Mouse (Mus musculus): Measurements from ENCODE around the gene Usp35. TPM values are rescaled to one million over a fixed set of nuclear protein-coding genes. Genes with fewer than 3 reads are reported as not detected.

The Usp35 gene
- polyA plus RNA-seq, 1 experiment = 1.6 TPM

- Histone ChIP-seq H3K4me2 (ENCODE audit: low read depth) (no peak overlapping the region), H3K4me3 (no peak overlapping the region), H3K36me3 (ENCODE audit: control insufficient read depth, insufficient read depth) (no peaks in the 10 kb centered on the region), H3ac (ENCODE audit: control insufficient read depth, insufficient read length) (no peak overlapping the region), H3K27me3 (ENCODE audit: control insufficient read depth, insufficient read depth, insufficient read length) (no peaks in the 10 kb centered on the region), H3K79me2 (ENCODE audit: control insufficient read depth, insufficient read depth) (no peaks in the 10 kb centered on the region)
- TF ChIP-seq TCF12 (IDR thresholded peaks at IDR 0.05; ENCODE audit: insufficient read depth, poor library complexity, severe bottlenecking) (no peak), POLR2A (IDR thresholded peaks at IDR 0.05; ENCODE audit: insufficient read length, low read depth) (no peak), MYOG (IDR thresholded peaks at IDR 0.05; ENCODE audit: control insufficient read depth in 1 of 3, insufficient read depth in 1 of 3, insufficient read length in 2 of 3, low read depth in 2 of 3) (no peak), MAX (IDR thresholded peaks at IDR 0.05; ENCODE audit: low read depth) (no peak), TCF3 (IDR thresholded peaks at IDR 0.05; ENCODE audit: insufficient read length, low read depth) (no peak), MYOD1 (IDR thresholded peaks at IDR 0.05; ENCODE audit: control insufficient read depth in 1 of 3, insufficient read length in 2 of 3, low read depth in 2 of 3) (no peak), USF1 (IDR thresholded peaks at IDR 0.05; ENCODE audit: low read depth) (no peak), CEBPB (IDR thresholded peaks at IDR 0.05; ENCODE audit: insufficient read depth, poor library complexity, severe bottlenecking) (no peak), SRF (IDR thresholded peaks at IDR 0.05; ENCODE audit: control insufficient read depth, insufficient read length, low read depth) (no peak), E2F4 (IDR thresholded peaks at IDR 0.05; ENCODE audit: insufficient read depth) (no peak), REST (IDR thresholded peaks at IDR 0.05; ENCODE audit: insufficient read depth, insufficient read length) (no peak), POLR2AphosphoS2 (IDR thresholded peaks at IDR 0.05; ENCODE audit: insufficient read length, low read depth) (no peak)
Observed at GRCm38 (mm10) chr7:97358347-97358746, 26.5 kb upstream of the Usp35 start.

GRCm38 (mm10) chr7:97357840-97358239, 26.0 kb upstream of the Usp35 start:
- no peak overlapping the region for H3ac ChIP-seq (ENCODE audit: control insufficient read depth, insufficient read length)
- no peaks in the 10 kb centered on the region for H3K36me3 ChIP-seq (ENCODE audit: control insufficient read depth, insufficient read depth)
- no peaks in the 10 kb centered on the region for H3K79me2 ChIP-seq (ENCODE audit: control insufficient read depth, insufficient read depth)
- H3K4me3 ChIP-seq = no peak overlapping the region
- H3K27me3 ChIP-seq (ENCODE audit: control insufficient read depth, insufficient read depth, insufficient read length) = no peaks in the 10 kb centered on the region
- no peak overlapping the region for H3K4me2 ChIP-seq (ENCODE audit: low read depth)
- TF ChIP-seq POLR2A (IDR thresholded peaks at IDR 0.05; ENCODE audit: insufficient read length, low read depth) = no peak
- TF ChIP-seq CEBPB (IDR thresholded peaks at IDR 0.05; ENCODE audit: insufficient read depth, poor library complexity, severe bottlenecking) = no peak
- no peak for TF ChIP-seq REST (IDR thresholded peaks at IDR 0.05; ENCODE audit: insufficient read depth, insufficient read length)
- no peak for TF ChIP-seq E2F4 (IDR thresholded peaks at IDR 0.05; ENCODE audit: insufficient read depth)
- no peak for TF ChIP-seq TCF12 (IDR thresholded peaks at IDR 0.05; ENCODE audit: insufficient read depth, poor library complexity, severe bottlenecking)
- TF ChIP-seq USF1 (IDR thresholded peaks at IDR 0.05; ENCODE audit: low read depth) = no peak
- no peak for TF ChIP-seq MAX (IDR thresholded peaks at IDR 0.05; ENCODE audit: low read depth)
- TF ChIP-seq MYOG (IDR thresholded peaks at IDR 0.05; ENCODE audit: control insufficient read depth in 1 of 3, insufficient read depth in 1 of 3, insufficient read length in 2 of 3, low read depth in 2 of 3) = no peak
- no peak for TF ChIP-seq SRF (IDR thresholded peaks at IDR 0.05; ENCODE audit: control insufficient read depth, insufficient read length, low read depth)
- TF ChIP-seq TCF3 (IDR thresholded peaks at IDR 0.05; ENCODE audit: insufficient read length, low read depth) = no peak
- TF ChIP-seq POLR2AphosphoS2 (IDR thresholded peaks at IDR 0.05; ENCODE audit: insufficient read length, low read depth) = no peak
- no peak for TF ChIP-seq MYOD1 (IDR thresholded peaks at IDR 0.05; ENCODE audit: control insufficient read depth in 1 of 3, insufficient read length in 2 of 3, low read depth in 2 of 3)

DNA sequence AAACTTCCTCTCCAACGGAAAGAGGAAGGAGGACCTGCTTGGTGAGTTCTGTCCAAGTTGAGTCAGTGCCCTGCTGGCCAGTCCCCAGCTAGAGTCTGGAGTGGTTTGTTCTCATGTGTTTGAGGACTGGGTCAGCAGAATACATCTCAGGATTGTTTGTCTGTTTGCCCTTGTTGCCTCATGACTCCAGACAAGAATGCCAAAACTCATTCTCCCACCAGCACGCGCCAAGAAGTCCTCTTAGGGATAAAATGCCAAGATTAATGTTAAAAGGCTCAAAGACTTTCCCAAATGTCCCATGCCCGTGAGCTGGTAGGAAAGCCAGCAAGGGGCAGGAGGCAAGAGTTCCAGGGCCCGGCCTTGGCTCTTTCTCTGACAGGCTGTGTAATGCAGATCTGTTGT, 25.1 kb upstream of the Usp35 start:
- H3K36me3 ChIP-seq (ENCODE audit: control insufficient read depth, insufficient read depth) = no peaks in the 10 kb centered on the region
- H3ac ChIP-seq (ENCODE audit: control insufficient read depth, insufficient read length) = no peak overlapping the region
- H3K79me2 ChIP-seq (ENCODE audit: control insufficient read depth, insufficient read depth) = no peaks in the 10 kb centered on the region
- no peaks in the 10 kb centered on the region for H3K27me3 ChIP-seq (ENCODE audit: control insufficient read depth, insufficient read depth, insufficient read length)
- no peak overlapping the region for H3K4me2 ChIP-seq (ENCODE audit: low read depth)
- no peak overlapping the region for H3K4me3 ChIP-seq
- TF ChIP-seq MYOD1 (IDR thresholded peaks at IDR 0.05; ENCODE audit: control insufficient read depth in 1 of 3, insufficient read length in 2 of 3, low read depth in 2 of 3) = no peak
- no peak for TF ChIP-seq POLR2AphosphoS2 (IDR thresholded peaks at IDR 0.05; ENCODE audit: insufficient read length, low read depth)
- TF ChIP-seq CEBPB (IDR thresholded peaks at IDR 0.05; ENCODE audit: insufficient read depth, poor library complexity, severe bottlenecking) = no peak
- TF ChIP-seq POLR2A (IDR thresholded peaks at IDR 0.05; ENCODE audit: insufficient read length, low read depth) = no peak
- TF ChIP-seq E2F4 (IDR thresholded peaks at IDR 0.05; ENCODE audit: insufficient read depth) = no peak
- no peak for TF ChIP-seq REST (IDR thresholded peaks at IDR 0.05; ENCODE audit: insufficient read depth, insufficient read length)
- no peak for TF ChIP-seq USF1 (IDR thresholded peaks at IDR 0.05; ENCODE audit: low read depth)
- TF ChIP-seq SRF (IDR thresholded peaks at IDR 0.05; ENCODE audit: control insufficient read depth, insufficient read length, low read depth) = no peak
- TF ChIP-seq TCF12 (IDR thresholded peaks at IDR 0.05; ENCODE audit: insufficient read depth, poor library complexity, severe bottlenecking) = no peak
- no peak for TF ChIP-seq MYOG (IDR thresholded peaks at IDR 0.05; ENCODE audit: control insufficient read depth in 1 of 3, insufficient read depth in 1 of 3, insufficient read length in 2 of 3, low read depth in 2 of 3)
- no peak for TF ChIP-seq TCF3 (IDR thresholded peaks at IDR 0.05; ENCODE audit: insufficient read length, low read depth)
- no peak for TF ChIP-seq MAX (IDR thresholded peaks at IDR 0.05; ENCODE audit: low read depth)

DNA sequence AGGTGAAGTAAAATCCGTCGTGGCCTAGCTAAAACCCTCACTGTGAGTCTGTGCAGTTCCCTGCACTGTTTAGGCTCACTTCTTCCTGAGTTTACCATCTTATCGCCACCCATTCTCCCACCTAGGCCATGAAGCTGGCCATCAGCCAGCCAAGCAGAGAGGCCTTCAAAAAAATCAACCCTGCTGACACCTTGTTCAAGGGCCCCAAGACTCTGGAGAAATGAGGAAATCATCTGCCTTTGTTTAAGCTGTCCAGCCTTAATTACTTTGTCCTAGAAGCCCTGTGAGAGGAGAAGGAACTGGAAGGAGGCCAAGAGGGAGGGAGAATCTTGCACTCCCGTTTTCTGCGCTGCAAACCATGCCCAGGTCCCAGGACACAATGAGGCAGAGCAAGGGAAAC, 24.4 kb upstream of the Usp35 start:
- TF ChIP-seq POLR2AphosphoS2 (IDR thresholded peaks at IDR 0.05; ENCODE audit: insufficient read length, low read depth) = no peak
- TF ChIP-seq MAX (IDR thresholded peaks at IDR 0.05; ENCODE audit: low read depth) = no peak
- Histone ChIP-seq H3K4me2 (ENCODE audit: low read depth) (no peak overlapping the region), H3K79me2 (ENCODE audit: control insufficient read depth, insufficient read depth) (no peaks in the 10 kb centered on the region), H3ac (ENCODE audit: control insufficient read depth, insufficient read length) (no peak overlapping the region), H3K4me3 (no peak overlapping the region), H3K36me3 (ENCODE audit: control insufficient read depth, insufficient read depth) (no peaks in the 10 kb centered on the region), H3K27me3 (ENCODE audit: control insufficient read depth, insufficient read depth, insufficient read length) (no peaks in the 10 kb centered on the region)
